Mouse (Mus musculus): ENCODE measurements around the gene Rras.

Gene Rras

DNA sequence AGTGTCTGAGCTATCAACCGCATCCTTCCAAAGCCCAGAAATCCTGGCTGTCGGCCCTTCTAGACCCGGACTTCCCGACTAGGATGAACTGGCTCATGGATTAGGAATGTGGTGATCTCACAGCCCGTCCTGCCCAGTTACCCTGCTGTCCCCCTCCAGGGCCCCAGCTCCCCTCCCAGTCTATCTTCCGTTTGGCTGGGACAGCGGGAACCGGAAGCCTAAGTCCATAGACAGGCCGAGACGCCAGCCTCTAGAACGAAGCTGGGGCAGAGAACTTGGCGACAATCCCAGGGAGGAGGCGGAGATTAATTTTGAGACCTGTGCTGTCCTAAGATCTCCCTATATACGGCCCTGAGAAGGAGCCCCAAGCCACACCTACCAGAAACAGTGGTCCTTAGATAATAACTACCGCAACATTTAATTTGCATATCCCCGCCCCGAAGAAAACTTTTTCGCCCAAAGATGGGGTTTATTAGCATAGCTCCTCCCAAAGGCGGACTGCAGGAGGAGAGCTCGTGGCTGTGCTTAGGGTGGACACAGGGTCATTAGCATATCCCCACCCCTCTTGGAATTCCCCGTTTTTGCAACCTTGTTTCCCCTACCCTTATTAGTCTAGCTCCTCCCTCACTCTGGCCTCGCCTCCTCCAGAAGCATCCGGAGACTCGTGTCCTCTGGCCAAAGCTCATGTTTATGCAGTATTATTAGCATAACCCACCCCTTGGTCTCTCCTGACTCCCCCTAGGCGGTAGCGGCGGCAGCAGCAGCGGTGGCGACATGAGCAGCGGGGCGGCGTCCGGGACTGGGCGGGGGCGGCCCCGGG lies at the start of gene Rras:
Gene Rras (plus strand): TSS at position 720 of the 820 bp plus-strand sequence.
- DNase-seq (ENCODE audit: low spot score in 2 of 2): peak; percentile 98 to 99

DNA sequence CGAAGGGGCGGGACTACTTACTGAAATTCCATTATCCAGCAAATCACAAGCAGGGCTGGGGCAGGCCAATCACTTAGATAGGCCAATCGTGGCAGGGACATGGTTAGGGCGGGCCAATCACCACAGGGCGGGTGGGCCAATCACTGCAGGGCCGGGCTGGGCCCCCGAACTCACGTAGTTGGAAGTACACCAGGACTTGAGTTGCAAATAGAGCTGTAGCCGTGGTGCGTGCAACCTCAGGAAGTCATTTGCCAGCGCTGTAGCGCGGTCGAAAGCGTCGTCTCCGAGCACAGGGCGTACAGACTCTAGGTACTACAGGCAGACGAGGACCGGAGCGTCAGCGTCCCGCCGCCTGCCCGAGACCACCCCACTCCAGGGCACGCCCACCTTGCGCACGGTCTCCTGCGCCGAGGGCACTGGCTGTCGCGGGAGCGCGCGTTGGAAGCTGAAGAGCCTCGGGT lies 47.5 kb upstream of the Rras start:
- peak; percentile 74 for DNase-seq (ENCODE audit: low spot score in 2 of 2)

DNA sequence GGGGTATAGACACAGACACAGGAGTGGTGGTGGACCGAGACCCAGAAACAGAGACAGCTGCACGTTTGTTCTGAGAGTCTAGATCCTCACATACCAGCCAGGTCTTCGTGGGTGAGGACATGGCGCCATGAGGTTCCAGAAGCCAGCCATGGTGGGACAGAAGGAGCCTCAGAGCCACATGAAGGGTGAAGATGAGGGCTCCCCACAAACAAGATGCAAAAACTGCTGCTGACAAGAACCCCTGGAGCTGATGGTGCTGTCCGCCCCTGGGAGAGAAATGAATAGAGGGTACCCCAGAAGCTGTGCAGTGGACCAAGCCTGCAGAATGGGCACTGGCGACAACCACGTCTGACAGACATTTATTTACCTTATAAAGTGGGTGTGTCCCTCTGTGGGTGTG lies 46.6 kb upstream of the Rras start:
- no peak for DNase-seq (ENCODE audit: low spot score in 2 of 2)

DNA sequence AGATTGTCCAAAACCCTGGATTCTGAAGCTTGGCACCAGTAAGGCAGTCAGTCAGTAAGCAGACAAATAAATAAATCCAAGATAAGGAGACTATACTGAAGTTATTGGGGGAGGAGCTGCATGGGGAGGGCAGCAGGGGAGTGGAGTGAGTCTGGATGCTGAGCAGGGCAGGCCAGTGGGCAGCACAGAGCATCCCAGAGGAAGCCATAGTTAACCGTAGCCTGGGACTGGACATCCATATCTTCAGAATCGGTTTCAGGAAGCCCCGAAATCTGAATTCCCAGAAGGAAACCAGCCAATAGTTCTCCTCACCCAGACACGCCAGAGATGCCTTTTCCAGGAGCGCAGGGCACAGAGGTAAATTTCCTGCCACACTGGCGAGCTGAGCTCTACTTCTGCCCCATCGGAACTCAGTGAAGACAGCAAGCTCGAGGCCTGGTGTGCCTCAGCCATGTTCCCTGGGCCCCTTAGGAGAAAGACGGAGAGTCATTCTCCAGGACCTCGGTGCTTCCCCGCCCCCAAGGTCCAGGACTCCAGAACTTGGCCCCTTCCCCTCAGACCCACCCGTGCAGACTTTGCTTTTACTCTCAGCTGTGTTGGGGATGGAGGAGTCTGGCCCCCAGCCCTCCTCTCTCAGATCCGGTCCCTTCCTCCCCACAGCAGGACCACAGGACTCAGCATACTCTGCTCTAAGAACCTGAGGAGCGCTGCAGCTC lies 44.2 kb upstream of the Rras start:
- DNase-seq (ENCODE audit: low spot score in 2 of 2): no peak

DNA sequence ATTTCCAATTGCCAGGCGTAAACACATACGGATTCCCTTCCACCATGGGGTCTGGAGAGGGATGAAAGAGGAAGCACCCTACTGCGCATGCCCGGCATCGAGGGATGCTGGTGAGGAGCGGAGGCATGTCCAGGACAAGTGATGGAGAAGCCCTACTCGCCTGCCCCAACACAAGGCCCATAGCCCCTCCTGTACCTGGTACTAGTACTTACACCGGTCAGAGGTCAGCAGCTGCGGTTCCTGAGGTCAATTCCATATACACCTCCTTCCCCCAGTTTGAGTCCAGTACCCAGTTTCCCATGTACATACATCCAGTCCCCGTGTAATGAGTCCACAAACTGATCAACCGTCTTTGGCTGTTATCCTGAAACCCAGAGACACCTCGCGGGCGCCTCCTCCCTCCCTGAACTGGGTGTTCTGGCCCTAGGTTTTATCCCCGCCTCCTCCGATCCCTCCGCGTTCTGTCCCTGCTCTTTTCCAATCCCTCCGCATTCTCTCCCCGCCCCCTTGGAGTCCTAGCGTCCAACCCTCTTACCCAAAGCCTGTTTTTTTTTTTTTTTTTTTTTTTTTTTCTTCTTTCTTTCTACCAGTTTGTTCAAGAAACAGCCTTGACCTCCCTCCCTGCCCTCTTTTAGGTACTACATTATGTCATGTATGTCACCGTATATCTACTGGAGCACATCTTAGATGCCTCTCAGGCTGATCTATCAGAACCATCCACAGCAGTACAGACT lies 43.2 kb upstream of the Rras start, which contains the start of gene Cpt1c:
Gene Cpt1c (minus strand): TSS at position 469 of the 734 bp plus-strand sequence.
- DNase-seq (ENCODE audit: low spot score in 2 of 2): peak; percentile 43 to 54

DNA sequence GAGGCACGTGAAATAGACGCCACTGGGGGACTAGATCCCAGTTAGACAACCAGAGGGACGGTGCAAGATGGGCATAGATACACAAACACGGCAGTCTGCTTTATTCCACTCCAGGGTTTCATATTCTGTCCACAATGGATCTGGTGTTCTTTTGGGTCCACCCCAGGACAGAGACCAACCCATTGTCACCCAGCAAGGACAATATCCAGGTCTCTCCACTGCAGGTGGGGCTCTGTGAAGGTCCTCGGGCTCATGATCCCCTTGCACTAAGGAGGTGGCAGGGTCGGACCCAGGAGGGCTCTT lies 42.7 kb upstream of the Rras start:
- DNase-seq (ENCODE audit: low spot score in 2 of 2): no peak

DNA sequence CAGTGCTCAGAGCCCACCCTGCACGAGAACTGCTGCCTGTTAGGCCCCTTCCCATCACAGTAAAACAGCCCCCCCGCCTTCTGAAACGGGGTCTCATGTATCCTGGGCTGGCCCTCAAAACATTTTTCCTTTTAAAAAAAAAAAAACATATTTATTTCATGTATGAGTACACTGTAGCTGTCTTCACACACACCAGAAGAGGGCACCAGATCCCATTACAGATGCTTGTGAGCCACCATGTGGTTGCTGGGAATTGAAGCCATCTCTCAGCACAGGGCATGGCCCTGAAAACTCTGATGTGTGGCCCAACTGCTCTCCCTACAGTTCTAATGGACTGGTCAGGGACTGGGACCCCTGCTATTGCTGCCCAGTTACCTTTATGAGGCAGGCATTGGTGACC lies 39.5 kb upstream of the Rras start:
- no peak for DNase-seq (ENCODE audit: low spot score in 2 of 2)

DNA sequence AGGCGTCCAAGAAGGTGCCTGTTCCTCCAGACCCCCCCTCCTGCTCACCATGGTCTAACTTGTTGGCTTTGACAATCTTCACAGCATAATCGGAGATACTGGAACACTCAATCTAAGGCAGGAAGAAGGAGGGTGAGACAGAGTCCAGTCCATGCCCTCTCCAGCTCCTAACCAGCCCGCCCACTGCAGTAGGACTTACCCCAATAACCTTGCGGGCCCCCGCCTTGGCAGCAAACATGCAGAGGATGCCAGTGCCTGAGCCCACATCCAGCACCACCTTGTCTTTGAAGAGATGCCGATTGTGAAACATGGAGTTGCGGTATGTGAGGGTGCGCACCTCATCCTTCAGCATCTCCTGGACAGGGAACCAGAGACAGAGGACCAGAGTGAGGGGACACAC lies 36.2 kb upstream of the Rras start:
- DNase-seq (ENCODE audit: low spot score in 2 of 2): no peak

DNA sequence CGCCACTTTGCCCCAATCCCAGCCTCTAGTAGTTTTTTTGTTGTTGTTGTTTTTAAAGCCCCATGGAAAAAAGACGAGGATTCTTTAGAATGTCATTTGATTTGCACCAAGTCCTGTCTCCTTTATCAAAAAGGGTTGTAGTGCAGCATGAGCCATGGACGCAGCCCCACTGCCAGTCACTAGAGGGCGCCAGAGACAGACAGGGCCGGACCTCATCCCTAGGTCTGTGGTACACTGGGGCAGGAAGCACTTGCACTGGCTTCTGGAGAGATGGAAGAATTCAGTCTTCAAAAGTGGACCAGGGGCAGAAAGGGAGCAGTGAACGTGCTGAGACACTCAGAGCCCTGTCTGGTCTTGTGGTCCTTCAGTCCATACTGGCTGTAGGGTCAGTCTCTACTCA lies 34.7 kb upstream of the Rras start:
- peak; percentile 74 to 79 for DNase-seq (ENCODE audit: low spot score in 2 of 2)

DNA sequence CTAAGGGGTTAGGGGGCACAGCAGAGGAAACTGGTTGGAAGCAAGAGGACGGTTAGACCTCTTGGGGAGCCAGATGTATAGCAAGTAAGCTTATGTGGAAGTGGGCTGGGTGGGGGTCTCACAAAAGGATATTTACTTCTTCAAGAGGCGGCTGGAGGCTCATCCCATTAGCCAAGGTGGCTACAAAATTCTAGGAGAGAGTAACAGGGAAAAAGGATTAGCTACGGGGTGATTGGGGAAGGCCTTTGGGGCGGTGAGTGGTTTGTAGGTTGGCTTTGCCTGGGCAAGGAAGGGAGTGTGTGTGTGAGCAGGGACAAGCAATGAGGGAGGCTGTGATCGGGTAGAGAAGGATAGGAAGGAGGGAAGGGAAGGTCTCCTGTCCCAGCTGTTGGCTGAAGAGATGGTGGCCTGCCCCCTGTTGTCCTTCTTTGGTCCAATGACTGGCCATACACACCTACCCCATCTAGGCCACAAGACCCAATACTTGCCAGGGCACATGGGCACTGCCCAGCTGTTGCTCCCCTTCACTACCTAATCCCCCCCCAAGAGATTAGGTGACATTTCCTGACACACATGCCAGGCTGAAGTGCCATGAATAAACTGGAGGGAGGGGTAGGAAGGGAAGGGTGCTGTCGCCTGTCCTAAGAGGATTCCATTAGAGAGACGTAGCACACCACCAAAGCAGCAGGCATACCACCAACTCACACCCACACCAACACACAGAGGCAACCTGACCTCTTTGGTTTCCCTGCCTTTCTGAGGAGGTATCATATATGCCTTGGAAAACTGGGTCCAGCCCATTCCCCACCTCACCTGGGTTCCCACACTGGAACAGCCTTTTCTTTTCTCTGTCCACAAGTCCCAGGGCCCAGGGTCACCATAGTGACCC lies 33.6 kb upstream of the Rras start:
- no peak for DNase-seq (ENCODE audit: low spot score in 2 of 2)

DNA sequence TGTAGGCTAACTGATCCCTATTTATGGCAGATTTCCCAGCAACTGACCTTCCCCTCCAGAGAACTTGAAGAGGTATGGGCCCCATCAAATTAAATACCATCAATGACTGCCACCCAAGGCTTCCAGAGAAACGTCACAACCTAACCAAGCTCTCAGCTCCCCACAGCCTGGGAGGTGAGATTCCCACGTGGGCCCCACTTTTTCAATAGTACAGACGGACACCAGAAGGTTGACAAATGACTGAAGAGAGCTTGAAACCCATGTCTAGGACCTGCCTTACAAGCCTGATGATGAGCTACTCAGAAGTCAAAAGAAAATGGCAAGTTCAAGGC lies 33.0 kb upstream of the Rras start:
- no peak for DNase-seq (ENCODE audit: low spot score in 2 of 2)

DNA sequence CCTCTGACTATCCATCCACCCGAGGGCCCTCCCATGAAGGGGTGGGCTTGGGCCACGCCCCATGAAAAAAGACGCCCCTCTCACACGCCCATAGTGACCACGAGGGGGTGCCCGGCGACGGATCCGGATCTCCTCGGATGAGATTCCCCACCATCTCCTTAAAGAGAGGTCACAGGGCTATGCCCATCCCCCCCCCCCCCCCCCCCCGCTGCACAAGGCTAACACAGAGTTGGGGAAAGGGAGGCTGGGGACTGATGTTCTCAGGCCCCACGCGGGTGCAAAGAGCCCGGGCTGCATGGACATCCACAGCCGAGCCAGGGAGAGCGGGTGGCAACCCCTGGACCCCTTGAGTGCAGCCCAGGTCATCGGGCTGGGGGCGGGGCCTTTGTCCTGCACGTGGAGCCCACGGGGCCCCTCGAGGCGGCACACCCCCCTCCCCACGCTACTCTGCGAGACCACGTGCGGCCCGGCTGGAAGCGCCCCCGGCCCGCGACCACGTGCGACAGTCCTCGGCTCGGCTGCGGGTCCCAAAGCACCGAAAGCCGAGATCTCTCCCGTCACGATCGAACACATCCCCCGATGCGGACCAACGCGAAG lies 32.1 kb upstream of the Rras start:
- peak; percentile 48 to 68 for DNase-seq (ENCODE audit: low spot score in 2 of 2)

DNA sequence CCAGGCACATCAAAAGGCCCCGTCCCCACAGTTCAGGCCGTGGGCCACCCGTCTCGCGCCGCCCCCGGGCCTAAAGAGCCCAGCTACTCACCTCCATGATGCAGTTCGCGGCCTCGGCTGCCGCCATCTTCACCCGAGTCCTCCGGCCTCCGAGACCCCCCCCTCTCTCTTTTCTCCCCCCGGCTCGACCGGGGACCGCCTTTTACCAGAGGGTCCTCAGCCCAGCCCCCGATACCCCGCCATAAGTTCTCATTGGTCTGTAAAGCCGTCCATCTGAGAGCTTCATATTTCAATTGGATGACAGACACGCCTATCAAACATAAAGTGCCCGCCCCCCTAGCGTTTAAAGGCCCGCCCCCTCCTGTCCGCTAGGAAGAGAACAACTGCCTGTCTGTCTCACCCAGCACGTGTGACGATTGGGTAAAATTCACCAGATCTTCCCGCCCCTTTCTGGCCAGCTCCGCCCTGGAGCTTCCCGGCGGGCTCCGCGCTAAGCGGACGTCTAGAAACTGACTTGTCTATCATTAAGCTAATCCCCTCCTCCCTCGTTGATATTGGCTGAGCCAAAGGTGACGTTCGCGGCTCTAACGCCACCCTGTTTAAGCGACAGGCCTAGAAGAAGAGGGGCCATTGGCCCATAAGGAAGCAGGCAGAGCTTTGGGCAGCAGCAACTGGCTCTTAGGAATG lies 31.4 kb upstream of the Rras start, which contains the start of gene Prmt1:
Gene Prmt1 (minus strand): TSS at position 377 of the 687 bp plus-strand sequence.
- DNase-seq (ENCODE audit: low spot score in 2 of 2): peak; percentile 99 to 100

DNA sequence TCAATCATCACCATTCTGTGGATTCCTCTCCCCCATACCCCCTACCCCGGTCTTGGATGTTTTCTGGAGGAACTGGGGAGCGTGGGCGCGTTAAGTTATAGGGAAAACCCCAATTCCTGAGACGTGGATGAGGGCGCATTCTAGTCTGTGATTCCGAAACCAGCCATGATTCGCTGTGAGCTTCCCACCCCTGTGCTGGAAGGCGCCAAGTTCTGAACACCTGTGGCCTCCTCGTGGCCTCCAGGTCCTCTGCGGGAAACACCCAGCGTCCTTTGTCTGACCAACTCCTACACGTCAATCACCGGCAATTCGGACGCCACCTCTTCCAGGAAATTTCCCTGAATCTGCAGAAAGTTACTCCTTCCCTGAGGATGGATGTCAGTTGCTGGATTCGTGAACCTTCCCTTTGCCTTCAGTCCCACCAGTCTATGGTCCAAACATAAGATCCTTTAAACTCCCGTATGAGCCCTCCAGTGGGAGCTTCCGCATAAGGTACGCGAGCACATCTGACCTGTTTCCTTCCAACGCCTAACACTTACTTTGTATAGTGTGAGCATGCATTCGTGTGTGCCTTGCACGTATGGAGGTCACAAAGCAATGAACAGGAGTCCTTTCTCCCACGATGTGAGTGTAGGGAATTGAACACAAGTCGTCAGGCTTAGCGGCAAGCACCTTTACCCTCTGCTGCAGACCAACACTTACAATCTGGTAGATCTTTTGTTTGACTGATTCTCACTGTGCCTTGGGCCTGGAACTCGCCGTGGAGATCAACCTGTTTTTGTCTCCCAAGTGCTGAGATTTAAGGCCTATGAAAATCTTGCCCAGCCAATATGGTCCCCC lies 30.7 kb upstream of the Rras start:
- no peak for DNase-seq (ENCODE audit: low spot score in 2 of 2)

DNA sequence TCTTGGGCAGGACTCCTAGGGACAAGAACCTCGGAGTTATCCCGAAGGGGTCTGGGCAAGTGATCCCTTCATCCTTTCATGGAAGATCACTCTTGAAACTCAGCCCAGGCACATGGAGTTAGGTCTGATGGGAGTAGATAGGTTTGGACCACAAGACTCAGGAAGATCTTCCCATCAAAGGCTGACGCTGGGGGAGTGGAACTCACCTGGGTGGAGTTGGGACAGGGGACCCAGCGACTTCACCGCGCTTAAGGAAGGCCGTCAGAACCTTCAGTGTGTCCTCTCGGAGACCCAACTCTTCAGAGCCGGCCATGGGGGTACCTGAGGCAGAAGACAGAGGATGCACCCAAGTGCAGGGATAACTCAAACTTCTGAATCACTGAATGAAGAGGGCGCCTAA lies 21.1 kb upstream of the Rras start:
- no peak for DNase-seq (ENCODE audit: low spot score in 2 of 2)

DNA sequence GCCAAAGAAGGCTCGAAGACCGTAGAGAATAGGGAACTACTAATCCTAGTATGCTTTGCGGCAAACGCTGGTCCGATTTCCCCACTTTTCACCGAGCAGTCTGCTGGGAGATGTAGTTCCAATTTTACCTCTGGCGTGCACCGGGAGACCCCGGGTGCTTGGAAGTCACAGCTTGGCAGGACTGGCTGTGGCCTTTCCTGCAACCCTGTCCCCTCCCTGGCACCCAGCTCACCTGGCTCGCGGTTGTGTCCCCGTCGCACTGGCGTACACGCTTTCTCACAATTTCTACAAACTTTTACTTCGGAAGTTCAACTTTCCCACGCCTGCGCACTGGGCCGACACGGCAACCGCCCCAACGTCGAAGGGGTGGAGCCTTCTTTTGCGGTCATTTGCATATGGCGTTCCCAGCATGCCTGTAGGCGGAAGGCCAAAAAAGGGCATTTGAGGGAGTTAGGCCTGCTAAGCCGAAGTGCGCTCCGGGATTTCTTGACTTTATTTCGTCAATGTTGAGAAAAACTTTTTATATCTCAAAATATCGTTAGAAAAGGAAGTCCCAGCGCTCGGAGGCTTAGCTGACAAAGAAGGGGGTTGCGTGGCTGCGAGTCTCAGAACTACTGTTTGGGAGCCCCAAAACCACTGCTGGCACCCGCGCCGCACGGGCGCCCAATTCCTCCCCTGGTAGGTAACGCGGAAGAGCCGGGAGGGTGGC lies 20.4 kb upstream of the Rras start, which contains the start of gene Irf3:
Gene Irf3 (plus strand): TSS at position 418 of the 709 bp plus-strand sequence.
- peak; percentile 96 to 97 for DNase-seq (ENCODE audit: low spot score in 2 of 2)

DNA sequence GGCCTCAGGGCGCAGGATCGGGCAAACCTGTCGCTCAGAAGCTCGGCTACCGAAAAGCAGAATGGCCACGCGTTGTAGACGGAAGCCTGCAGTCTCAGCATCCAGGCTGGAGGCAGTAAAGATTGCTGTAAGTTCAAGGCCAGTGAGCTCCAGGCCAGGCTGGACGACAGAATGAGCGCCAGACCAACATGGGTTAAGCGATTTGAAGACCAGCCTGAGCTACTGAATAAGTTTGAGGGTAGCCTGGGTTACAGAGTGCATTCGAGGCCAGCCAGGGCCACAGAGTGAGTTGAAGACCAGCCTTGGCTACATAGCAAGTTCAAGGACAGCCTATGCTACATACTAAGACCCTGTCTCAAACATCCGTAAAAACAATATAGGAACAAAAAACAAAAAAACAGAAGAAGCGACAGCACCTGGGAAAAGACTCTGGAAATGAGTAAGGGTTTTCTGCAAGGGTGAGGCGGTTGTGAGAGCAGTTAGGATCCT lies 19.8 kb upstream of the Rras start:
- no peak for DNase-seq (ENCODE audit: low spot score in 2 of 2)

DNA sequence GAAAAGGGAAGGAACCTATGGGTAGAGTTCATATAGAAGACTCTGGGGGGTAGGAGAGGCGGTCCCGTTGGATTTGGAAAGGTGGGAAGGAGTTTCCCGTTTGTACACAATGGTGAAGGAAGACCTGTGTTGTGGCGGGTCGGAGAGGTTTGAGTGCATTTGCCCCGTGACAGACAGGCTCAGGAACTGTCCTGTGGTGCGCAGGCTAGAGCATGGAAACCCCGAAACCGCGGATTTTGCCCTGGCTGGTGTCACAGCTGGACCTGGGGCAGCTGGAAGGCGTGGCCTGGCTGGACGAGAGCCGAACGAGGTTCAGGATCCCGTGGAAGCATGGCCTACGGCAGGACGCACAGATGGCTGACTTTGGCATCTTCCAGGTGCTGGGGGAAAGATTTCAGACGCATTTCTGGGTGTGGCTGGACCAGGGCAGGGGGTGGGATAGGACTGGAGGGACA lies 19.2 kb upstream of the Rras start, which contains the start of gene Bcl2l12:
Gene Bcl2l12 (minus strand): TSS at position 212 of the 455 bp plus-strand sequence.
- DNase-seq (ENCODE audit: low spot score in 2 of 2): no peak

All from spleen, postnatal 36 days (tissue).